Mouse (Mus musculus) small intestine, adult 2 months (tissue): Measurements from ENCODE around the gene Ltbp4.

ENCODE experiments used
- CTCF ChIP-seq: fragments of 200-500 bp; IDR thresholded peaks from 2 replicates; pipeline ENCODE4 v1.5.1; 2012; ENCODE audit warnings: low read depth, mild to moderate bottlenecking, control low read depth, inconsistent platforms, low read length, moderate library complexity, mixed read lengths; ENCODE audit not compliant: insufficient replicate concordance, insufficient read length; ENCODE audit errors: extremely low read depth
- POLR2A ChIP-seq: fragments of 200-500 bp; IDR thresholded peaks from 2 replicates; pipeline ENCODE4 v1.6.1; 2012; ENCODE audit warnings: low read depth, mild to moderate bottlenecking, control low read depth, inconsistent platforms, low read length, moderate library complexity

- TF ChIP-seq CTCF, result peak; percentile 9; the same call in 1 of the 2 replicates
- TF ChIP-seq POLR2A, result no peak
Measured at GRCm38 (mm10) chr7:27342595-27342994, 5.1 kb upstream of the Ltbp4 start.
